Mouse (Mus musculus) pancreas, adult 10 weeks (tissue): ENCODE measurements around the gene Dmrt1. TPM values are rescaled to one million over a fixed set of nuclear protein-coding genes. Genes with fewer than 3 reads are reported as not detected.

Source experiments
- polyA plus RNA-seq: library from polyadenylated mRNA; stranded (reverse); fragments of 350-450 nt; fragmentation: Illumina TruSeq; extraction: RNeasy Lipid Tissue Mini Kit (QIAGEN cat#74804); gene quantifications from one replicate; pipeline ENCODE4 v1.2.3, GENCODE M21; 2015; ENCODE audit warnings: low read depth, low replicate concordance; ENCODE audit not compliant: insufficient read depth

Gene Dmrt1
- polyA plus RNA-seq: not detected

GRCm38 (mm10) chr19:25505360-25506196 is at the start of gene Dmrt1:
TSS of gene Dmrt1 (plus strand) at chr19:25505618.

GRCm38 (mm10) chr19:25610015-25610410 is 104.6 kb downstream of the Dmrt1 start, which contains the start of gene Dmrt3:
TSS of gene Dmrt3 (plus strand) at chr19:25610301.

Other genes with a start within 250 kb of the Dmrt1 start
- gene Dmrt3, start 104.7 kb downstream of the Dmrt1 start, polyA plus RNA-seq: not detected
- gene Dmrt2, start 166.8 kb downstream of the Dmrt1 start, polyA plus RNA-seq: 0.35 TPM